Mouse (Mus musculus) midbrain, embryonic 10.5 days (tissue): ENCODE results near the gene Ggt1. TPM values are rescaled to one million over a fixed set of nuclear protein-coding genes. Genes with fewer than 3 reads are reported as not detected.

Experiments used
- DNase-seq: peaks from one replicate; pipeline ENCODE4 v3.0.0-alpha.2; 2017; ENCODE audit warnings: low spot score
- H3K27ac ChIP-seq: fragments of 300-500 bp; sonication (generic); replicated peaks from 2 replicates; pipeline ENCODE4 v1.5.1; 2016; ENCODE audit warnings: mild to moderate bottlenecking
- H3K27me3 ChIP-seq: fragments of 300-500 bp; sonication (generic); 2 replicates; pipeline ENCODE4 v1.6.1; 2016; ENCODE audit warnings: low read depth, mild to moderate bottlenecking; ENCODE audit not compliant: poor library complexity, severe bottlenecking
- H3K36me3 ChIP-seq: fragments of 300-500 bp; sonication (generic); 2 replicates; pipeline ENCODE4 v1.6.1; 2016; ENCODE audit warnings: mild to moderate bottlenecking, moderate library complexity
- H3K4me1 ChIP-seq: fragments of 300-500 bp; sonication (generic); 2 replicates; pipeline ENCODE4 v1.6.1; 2016
- H3K4me3 ChIP-seq: fragments of 300-500 bp; sonication (generic); 2 replicates; pipeline ENCODE4 v1.5.1; 2016; ENCODE audit warnings: mild to moderate bottlenecking, moderate library complexity
- H3K9me3 ChIP-seq: fragments of 300-500 bp; sonication (generic); replicated peaks from 2 replicates; pipeline ENCODE4 v1.6.1; 2016; ENCODE audit warnings: mild to moderate bottlenecking
- WGBS: fragments of 180-500 bp; shearing (Covaris S2); methylation state at CpG from one replicate; pipeline ENCODE4 v1.1.7; 2016; 5-methylcytosine and 5-hydroxymethylcytosine counted together
- polyA plus RNA-seq: library from polyadenylated mRNA; unstranded; fragments of >200 nt; fragmentation: Nextera tagmentation; extraction: Ambion mirVana; gene quantifications from 2 replicates; pipeline ENCODE4 v1.2.1, GENCODE M21; 2016

The Ggt1 gene
- polyA plus RNA-seq, 1 experiment from 2014 or later = 3.1 TPM

DNA sequence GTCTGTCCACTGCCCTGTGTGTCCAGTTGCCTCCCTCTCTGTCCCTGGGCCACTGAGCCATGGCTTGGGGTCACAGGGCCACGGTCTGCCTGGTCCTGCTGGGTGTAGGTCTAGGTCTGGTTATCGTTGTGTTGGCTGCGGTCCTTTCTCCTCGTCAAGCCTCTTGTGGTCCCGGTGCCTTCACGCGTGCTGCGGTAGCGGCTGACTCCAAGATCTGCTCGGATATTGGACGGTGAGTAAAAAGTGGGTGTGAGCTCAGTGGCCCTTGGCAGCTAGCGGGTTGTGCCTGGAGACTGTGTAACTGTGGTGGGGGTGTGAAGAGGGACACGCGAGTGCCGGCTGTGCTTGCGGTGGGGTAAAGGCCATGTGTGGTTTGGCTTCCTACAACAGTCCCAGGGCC, 28.2 kb downstream of the Ggt1 start:
- H3K9me3 ChIP-seq = no peaks in the 10 kb centered on the region
- H3K27me3 ChIP-seq = peaks cover 12% of the 10 kb centered on the region
- H3K36me3 ChIP-seq = no peaks in the 10 kb centered on the region
- no peak overlapping the region for H3K4me3 ChIP-seq
- H3K4me1 ChIP-seq = peaks cover 19% of the 10 kb centered on the region
- H3K27ac ChIP-seq = 0 out of 2 replicates have a peak overlapping the region, but pooled peaks have one; percentile 1
- WGBS = 90% methylated on average over 16 of the region's 16 CpGs
- DNase-seq = no peak

DNA sequence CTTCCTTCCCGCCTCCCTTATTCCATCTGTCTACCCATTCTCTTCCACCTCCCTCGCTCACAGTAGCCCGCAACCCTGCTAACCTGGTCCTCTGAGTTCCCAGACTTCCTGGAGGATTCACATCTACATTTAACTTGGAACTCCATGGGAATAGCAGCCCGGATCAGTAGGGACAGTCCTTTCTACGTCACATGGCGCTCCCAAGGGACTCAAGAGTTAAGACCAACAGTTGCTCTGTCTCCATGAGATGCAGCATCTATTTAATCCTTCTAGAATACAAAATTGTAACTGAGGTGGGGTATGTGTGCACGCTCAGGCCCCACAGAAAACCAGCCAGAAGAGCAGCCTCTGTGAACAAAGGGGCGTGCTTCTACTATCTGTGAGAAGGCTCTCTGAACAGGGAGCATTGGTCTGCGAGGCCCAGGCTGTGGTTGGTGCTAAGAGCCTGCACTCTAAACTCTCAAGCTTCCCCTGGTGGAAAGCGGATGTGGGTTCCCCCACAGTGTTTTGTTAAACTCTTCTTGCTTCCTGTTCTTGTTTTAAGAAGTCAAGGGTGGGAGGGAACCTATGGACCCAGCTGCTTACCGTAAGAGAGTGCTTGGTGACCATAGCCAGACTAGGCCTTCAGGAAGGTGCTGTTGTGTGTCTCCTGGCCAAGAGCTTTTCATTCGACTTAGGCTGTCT, 29.9 kb downstream of the Ggt1 start:
- Histone ChIP-seq H3K4me1 (peaks cover 14% of the 10 kb centered on the region), H3K27me3 (no peaks in the 10 kb centered on the region), H3K4me3 (no peak overlapping the region), H3K9me3 (no peaks in the 10 kb centered on the region), H3K36me3 (no peaks in the 10 kb centered on the region), H3K27ac (no peak overlapping the region)
- whole genome bisulfite sequencing = 82% methylated on average over 12 of the region's 12 CpGs
- no peak for DNase-seq

DNA sequence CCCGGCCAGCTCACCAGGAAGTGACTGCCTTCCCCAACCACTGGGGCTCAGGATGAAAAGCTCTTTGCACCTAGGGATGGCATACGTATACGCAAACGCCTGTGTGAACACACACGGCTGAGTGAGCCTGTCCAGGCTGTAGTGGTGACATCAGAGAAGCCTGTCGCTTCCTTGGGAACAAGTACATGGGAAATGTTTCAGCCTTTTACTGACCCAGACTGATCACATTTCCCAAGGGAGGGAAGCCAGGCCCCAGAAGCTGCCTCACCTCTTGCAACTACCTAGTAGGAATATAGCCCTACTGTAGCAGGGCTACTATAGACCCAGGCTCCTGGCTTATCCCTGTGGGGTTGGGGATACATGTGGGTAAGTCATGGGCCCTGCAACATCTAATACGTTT, 31.2 kb downstream of the Ggt1 start:
- H3K27me3 ChIP-seq = no peaks in the 10 kb centered on the region
- DNase-seq = no peak
- 86% methylated on average over 7 of the region's 7 CpGs for WGBS
- peaks cover 9% of the 10 kb centered on the region for H3K9me3 ChIP-seq
- H3K4me3 ChIP-seq = no peak overlapping the region
- H3K36me3 ChIP-seq = no peaks in the 10 kb centered on the region
- H3K27ac ChIP-seq = no peak overlapping the region
- peaks cover 12% of the 10 kb centered on the region for H3K4me1 ChIP-seq

DNA sequence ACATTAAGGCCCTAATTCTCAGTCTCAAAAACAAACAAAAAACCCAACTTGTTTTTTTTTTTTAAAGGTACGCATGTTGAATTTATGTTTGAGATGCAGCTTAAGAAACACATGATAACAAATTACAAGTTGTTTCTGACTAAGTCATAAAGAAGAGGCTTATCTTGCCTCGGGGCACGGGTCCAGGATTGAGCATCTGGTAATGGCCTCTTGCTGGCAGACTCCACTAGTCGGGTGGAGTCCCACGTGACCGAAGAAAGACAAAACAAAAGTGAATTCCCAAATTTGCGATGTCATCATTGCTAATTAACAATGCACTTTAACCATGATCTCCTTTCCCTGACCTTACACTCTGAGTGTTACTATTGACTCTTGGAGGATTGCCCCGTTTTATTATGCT, 34.6 kb downstream of the Ggt1 start:
- 91% methylated on average over 8 of the region's 8 CpGs for WGBS
- Histone ChIP-seq H3K27me3 (no peaks in the 10 kb centered on the region), H3K9me3 (peaks cover 17% of the 10 kb centered on the region)

DNA sequence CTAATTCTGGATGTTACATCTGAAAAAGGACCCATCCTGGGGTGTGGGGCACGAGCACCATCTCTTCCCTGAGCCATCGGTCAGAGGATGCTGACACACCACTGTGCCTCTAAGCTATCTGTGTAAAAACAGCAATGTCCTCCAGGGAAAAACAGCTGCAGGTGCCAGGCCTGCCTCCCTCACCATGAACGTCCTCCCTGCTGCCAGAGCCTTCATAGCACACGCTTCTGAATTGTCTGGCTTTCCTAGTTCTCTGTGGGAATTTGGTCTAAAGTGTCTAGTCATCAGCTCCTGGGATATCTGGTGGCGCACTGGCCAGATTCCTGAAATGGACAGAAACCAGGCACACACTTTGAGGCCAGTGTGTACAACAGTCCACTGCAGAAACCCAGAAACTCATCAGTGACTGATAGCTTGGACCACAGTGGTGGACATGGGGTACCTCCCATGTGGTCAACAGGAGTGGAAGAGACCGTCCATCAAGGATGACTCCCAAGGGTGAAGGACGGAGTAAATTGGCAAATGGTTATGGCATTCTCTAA, 38.9 kb downstream of the Ggt1 start:
- 88% methylated on average over 7 of the region's 7 CpGs for WGBS
- H3K36me3 ChIP-seq = no peaks in the 10 kb centered on the region
- no peak overlapping the region for H3K27ac ChIP-seq
- peaks cover 17% of the 10 kb centered on the region for H3K9me3 ChIP-seq
- no peaks in the 10 kb centered on the region for H3K4me1 ChIP-seq
- DNase-seq = no peak
- H3K4me3 ChIP-seq = no peak overlapping the region
- H3K27me3 ChIP-seq = no peaks in the 10 kb centered on the region

More for the DNA sequence above, 34.6 kb downstream of the Ggt1 start:
- no peaks in the 10 kb centered on the region for H3K4me1 ChIP-seq
- no peak for DNase-seq
- no peak overlapping the region for H3K4me3 ChIP-seq
- no peaks in the 10 kb centered on the region for H3K36me3 ChIP-seq
- H3K27ac ChIP-seq = no peak overlapping the region

DNA sequence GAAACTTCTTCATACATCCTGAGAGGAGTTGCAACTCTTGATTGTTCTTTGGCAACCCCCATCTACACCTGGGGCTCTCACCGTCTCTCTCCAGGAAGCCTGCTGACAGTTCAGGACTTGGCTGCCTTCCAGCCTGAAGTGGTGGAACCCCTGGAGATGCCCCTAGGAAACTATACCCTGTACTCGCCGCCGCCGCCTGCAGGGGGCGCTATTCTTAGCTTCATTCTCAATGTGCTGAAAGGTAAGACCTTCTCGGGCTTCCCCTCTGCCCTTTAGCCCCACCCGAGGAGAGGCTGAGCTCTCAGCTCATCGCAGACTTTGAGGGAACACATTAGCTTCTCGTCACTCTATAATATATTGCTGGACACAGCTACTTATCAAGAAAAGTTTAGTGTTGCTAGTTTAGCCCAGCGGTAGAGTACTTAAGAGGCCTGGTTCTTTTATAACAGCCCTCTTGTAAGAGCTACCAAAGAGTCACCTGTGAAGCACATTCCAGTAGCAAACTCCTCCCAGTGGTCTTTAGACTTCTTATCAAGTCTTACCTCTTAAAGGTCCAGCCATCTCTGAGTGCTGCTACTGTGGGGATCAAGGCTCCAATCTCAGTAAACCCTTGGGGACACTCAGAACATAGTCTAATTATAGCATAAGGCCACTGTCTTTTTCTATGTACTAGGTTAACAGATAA, 43.9 kb downstream of the Ggt1 start:
- Histone ChIP-seq H3K27me3 (no peaks in the 10 kb centered on the region), H3K36me3 (no peaks in the 10 kb centered on the region), H3K4me1 (no peaks in the 10 kb centered on the region), H3K4me3 (no peak overlapping the region), H3K27ac (no peak overlapping the region), H3K9me3 (no peaks in the 10 kb centered on the region)
- DNase-seq = no peak
- WGBS = 43% methylated on average over 11 of the region's 11 CpGs

DNA sequence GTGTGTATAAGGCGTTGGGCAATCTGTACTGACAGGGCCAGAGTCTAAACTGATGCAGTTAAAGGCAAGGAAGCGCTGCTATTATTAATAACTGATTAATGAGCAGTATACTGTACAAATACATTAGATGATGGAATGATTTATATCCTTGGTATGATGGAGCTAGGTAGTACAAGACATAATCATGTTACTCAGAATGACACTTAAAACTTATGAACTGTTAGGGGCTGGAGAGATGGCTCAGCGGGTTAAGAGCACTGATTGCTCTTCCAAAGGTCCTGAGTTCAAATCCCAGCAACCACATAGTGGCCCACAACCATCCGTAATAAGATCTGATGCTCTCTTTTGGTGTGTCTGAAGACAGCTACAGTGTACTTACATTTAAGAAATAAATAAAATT, 45.8 kb downstream of the Ggt1 start:
- no peak overlapping the region for H3K27ac ChIP-seq
- DNase-seq = no peak
- no peaks in the 10 kb centered on the region for H3K27me3 ChIP-seq
- no peaks in the 10 kb centered on the region for H3K36me3 ChIP-seq
- H3K4me3 ChIP-seq = no peak overlapping the region
- WGBS = 91% methylated on average over 4 of the region's 4 CpGs
- H3K9me3 ChIP-seq = no peaks in the 10 kb centered on the region
- H3K4me1 ChIP-seq = no peaks in the 10 kb centered on the region

DNA sequence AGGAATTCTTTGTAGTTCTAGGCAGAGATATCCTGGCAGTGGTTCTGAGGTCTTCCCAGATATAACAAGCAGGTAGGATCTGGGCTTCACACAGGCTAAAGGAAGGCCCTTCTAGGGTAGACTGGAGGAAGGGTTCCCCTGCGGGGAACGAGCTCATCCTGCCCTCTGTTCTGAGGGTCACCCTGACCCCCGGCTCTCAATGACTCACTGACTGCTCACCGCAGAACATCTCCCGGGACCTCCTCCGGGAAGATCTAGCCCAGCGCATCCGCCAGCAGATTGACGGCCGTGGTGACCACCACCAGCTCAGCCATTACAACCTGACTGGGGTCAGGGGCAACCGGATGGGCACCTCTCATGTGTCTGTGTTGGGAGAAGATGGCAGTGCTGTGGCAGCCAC, 47.6 kb downstream of the Ggt1 start:
- whole genome bisulfite sequencing = 93% methylated on average over 11 of the region's 11 CpGs
- DNase-seq = no peak
- H3K4me1 ChIP-seq = no peaks in the 10 kb centered on the region
- no peak overlapping the region for H3K27ac ChIP-seq
- no peaks in the 10 kb centered on the region for H3K36me3 ChIP-seq
- H3K27me3 ChIP-seq = no peaks in the 10 kb centered on the region
- no peaks in the 10 kb centered on the region for H3K9me3 ChIP-seq
- no peak overlapping the region for H3K4me3 ChIP-seq

DNA sequence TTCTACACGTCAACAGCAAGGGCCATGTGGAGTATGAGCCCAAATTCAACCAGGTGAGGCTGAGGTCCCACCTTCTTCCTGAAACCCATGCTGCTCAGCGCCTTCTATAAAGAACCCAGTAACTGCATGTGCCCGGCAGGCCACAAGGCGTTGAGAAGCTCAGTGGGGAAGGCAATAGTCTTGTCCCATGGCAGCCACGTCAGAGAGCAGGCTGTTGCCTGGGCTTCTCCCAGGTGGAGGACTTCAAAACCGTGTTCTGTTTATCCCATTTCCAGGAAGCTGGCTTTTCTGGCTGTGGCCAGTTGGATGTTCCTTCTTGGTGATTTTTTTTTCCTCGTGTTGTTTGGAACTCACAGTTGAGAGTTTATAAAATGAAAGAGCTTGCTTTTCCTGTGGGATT, 49.1 kb downstream of the Ggt1 start:
- Histone ChIP-seq H3K9me3 (no peaks in the 10 kb centered on the region), H3K4me1 (no peaks in the 10 kb centered on the region), H3K36me3 (no peaks in the 10 kb centered on the region), H3K27me3 (no peaks in the 10 kb centered on the region), H3K27ac (no peak overlapping the region), H3K4me3 (no peak overlapping the region)
- DNase-seq = no peak
- WGBS = 62% methylated on average over 7 of the region's 7 CpGs

DNA sequence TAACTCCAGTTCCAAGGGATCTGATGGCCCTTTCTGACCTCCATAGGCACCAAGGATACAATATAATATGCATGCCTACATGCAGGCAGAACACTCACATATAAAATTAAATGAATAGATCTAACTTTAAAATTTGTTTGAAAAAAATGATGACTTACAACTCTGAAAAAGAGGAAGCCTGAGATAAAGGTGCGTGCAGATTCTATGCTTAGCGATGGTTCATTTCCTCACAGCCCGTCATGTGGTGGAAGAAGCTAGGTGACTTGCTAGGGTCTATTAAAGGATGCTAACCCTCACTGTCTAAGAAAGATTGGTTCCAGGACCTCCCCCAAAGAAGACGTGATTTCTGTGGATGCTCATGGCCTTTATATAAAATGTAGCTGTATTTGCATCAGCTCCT, 54.6 kb downstream of the Ggt1 start:
- H3K4me3 ChIP-seq = no peak overlapping the region
- H3K9me3 ChIP-seq = no peaks in the 10 kb centered on the region
- H3K27ac ChIP-seq = no peak overlapping the region
- H3K36me3 ChIP-seq = no peaks in the 10 kb centered on the region
- H3K4me1 ChIP-seq = no peaks in the 10 kb centered on the region
- DNase-seq = no peak
- WGBS = 90% methylated on average over 4 of the region's 4 CpGs
- no peaks in the 10 kb centered on the region for H3K27me3 ChIP-seq

DNA sequence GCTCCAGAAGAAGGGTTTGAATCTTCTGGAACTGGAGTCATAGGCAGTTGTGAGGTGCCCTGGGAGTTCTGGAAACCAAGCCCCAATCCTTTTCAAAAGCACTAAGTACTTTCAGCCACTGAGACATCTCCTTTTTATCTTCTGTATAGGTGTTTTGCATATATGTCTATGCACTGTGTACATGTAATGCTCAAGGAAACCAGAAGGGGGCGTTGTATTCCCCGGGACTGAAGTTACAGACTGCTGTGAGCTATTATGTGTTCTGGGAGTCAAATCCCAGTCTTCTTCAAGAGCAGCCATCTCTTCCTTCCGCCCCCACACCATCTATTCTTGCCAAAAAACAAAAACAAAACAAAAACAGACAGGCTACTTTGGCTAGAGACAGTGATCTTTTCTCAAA, 59.4 kb downstream of the Ggt1 start:
- H3K36me3 ChIP-seq = no peaks in the 10 kb centered on the region
- no peaks in the 10 kb centered on the region for H3K27me3 ChIP-seq
- 51% methylated on average over 3 of the region's 3 CpGs for WGBS
- no peak for DNase-seq
- no peaks in the 10 kb centered on the region for H3K9me3 ChIP-seq
- H3K27ac ChIP-seq = no peak overlapping the region
- H3K4me3 ChIP-seq = no peak overlapping the region
- H3K4me1 ChIP-seq = no peaks in the 10 kb centered on the region

DNA sequence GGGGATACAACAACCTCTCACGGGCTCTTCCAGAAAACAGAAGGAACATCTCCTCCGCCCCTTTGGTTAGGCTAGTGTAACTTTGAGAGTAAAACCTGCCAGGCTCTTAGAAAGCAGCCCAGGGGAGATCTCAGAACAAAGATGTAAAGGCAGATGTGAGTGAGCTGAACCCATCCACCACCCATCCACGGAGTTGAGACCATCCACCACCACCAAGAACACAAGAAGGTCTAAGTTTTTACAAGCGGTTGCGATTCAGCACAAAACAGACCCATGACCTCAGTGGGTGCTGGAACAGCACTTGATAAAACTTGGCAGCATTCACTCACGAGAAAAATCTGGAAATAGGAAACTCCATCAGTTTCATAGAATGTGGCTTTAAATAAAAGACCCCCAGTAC, 64.5 kb downstream of the Ggt1 start:
- DNase-seq = no peak
- WGBS = 71% methylated on average over 6 of the region's 6 CpGs
- H3K4me3 ChIP-seq = no peak overlapping the region
- no peak overlapping the region for H3K27ac ChIP-seq
- H3K4me1 ChIP-seq = no peaks in the 10 kb centered on the region
- H3K36me3 ChIP-seq = no peaks in the 10 kb centered on the region
- H3K27me3 ChIP-seq = no peaks in the 10 kb centered on the region
- H3K9me3 ChIP-seq = no peaks in the 10 kb centered on the region

DNA sequence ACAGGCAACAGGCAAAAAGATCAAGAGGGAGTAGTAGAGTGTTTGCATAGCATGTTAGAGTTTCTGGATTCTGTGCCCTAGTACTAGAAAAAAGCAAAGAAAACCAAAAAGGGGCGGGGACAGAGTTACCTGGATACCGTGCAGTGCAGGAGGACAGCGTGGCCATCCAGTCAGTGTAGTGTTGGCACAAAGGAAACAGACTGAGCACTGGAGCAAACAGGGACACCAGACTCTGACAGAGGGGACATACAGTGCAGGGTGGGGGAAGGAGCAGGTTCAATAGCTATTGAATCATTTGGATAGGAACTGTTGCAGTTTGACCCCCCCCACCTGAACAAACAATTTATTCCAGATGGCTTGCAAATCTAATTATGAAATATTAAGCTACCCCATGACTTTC, 65.6 kb downstream of the Ggt1 start:
- H3K9me3 ChIP-seq = no peaks in the 10 kb centered on the region
- no peak for DNase-seq
- WGBS = 79% methylated on average over 3 of the region's 3 CpGs
- H3K27me3 ChIP-seq = no peaks in the 10 kb centered on the region
- H3K27ac ChIP-seq = no peak overlapping the region
- no peaks in the 10 kb centered on the region for H3K4me1 ChIP-seq
- no peak overlapping the region for H3K4me3 ChIP-seq
- H3K36me3 ChIP-seq = no peaks in the 10 kb centered on the region
